Mouse (Mus musculus) frontal cortex, postnatal 25 days (tissue): ENCODE data around the gene Olfr1505.

ENCODE experiments used
- DNase-seq, 2 experiments: peaks; one replicate each; pipeline ENCODE4 v3.0.0; 2022; ENCODE audit warnings: low spot score in 2 of 2

The Olfr1505 gene

GRCm38 (mm10) chr19:13913230-13913629, at the start of gene Olfr1505:
Olfr1505 (plus strand) TSS chr19:13913530.
- no peak for DNase-seq

- DNase-seq: no peak
Observed at GRCm38 (mm10) chr19:13897828-13898227, 15.5 kb upstream of the Olfr1505 start, which contains the start of gene Olfr1504. Olfr1504 (minus strand) TSS chr19:13897928.
